Mouse (Mus musculus) C2C12 (cell line): ENCODE data around the gene Stk39. TPM values are rescaled to one million over a fixed set of nuclear protein-coding genes. Genes with fewer than 3 reads are reported as not detected.

Source experiments
- H3K27me3 ChIP-seq: one replicate; pipeline ENCODE4 v1.6.1; 2011; ENCODE audit not compliant: control insufficient read depth, insufficient read depth, insufficient read length
- H3K36me3 ChIP-seq: one replicate; pipeline ENCODE4 v1.6.1; 2011; ENCODE audit not compliant: control insufficient read depth, insufficient read depth
- H3K4me3 ChIP-seq: one replicate; pipeline ENCODE4 v1.5.1; 2011; ENCODE audit warnings: mild to moderate bottlenecking, control low read depth; ENCODE audit not compliant: poor library complexity, insufficient read depth, severe bottlenecking
- H3K79me2 ChIP-seq: one replicate; pipeline ENCODE4 v1.6.1; 2011; ENCODE audit not compliant: control insufficient read depth, insufficient read depth
- H3K79me3 ChIP-seq: one replicate; pipeline ENCODE4 v1.6.1; 2011; ENCODE audit warnings: low read depth, control low read depth
- H3ac ChIP-seq: one replicate; pipeline ENCODE3; 2011; ENCODE audit warnings: low read depth; ENCODE audit not compliant: control insufficient read depth, insufficient read length
- CEBPB ChIP-seq: IDR thresholded peaks from one replicate; pipeline ENCODE4 v1.6.1; 2011; ENCODE audit warnings: low read depth, mild to moderate bottlenecking, control low read depth, moderate library complexity
- CTCF ChIP-seq: IDR thresholded peaks from one replicate; pipeline ENCODE4 v1.5.1; 2011; ENCODE audit not compliant: control insufficient read depth, insufficient read depth, insufficient read length
- FOSL1 ChIP-seq: IDR thresholded peaks from one replicate; pipeline ENCODE4 v1.8.0; 2011; ENCODE audit warnings: mild to moderate bottlenecking, low read length; ENCODE audit not compliant: poor library complexity, insufficient read depth, severe bottlenecking
- MAX ChIP-seq: IDR thresholded peaks from one replicate; pipeline ENCODE4 v1.6.1; 2011; ENCODE audit warnings: mild to moderate bottlenecking, control low read depth
- MYOD1 ChIP-seq: IDR thresholded peaks from one replicate; pipeline ENCODE4 v1.6.1; 2011; ENCODE audit warnings: low read depth; ENCODE audit not compliant: control insufficient read depth, insufficient read length
- MYOG ChIP-seq: IDR thresholded peaks from one replicate; pipeline ENCODE4 v1.6.1; 2011; ENCODE audit not compliant: control insufficient read depth, insufficient read length; ENCODE audit errors: extremely low read depth
- USF1 ChIP-seq: IDR thresholded peaks from one replicate; pipeline ENCODE4 v1.6.1; 2011; ENCODE audit warnings: low read depth, mild to moderate bottlenecking, control low read depth, moderate library complexity
- polyA plus RNA-seq: library from polyadenylated mRNA; unstranded; fragments of >200 nt; fragmentation: generic; extraction: Trizol; gene quantifications from one replicate; pipeline ENCODE4 v1.2.1, GENCODE M21; 2012; ENCODE audit warnings: missing spikeins

Gene Stk39
- polyA plus RNA-seq, 1 experiment, result 11.3 TPM

DNA sequence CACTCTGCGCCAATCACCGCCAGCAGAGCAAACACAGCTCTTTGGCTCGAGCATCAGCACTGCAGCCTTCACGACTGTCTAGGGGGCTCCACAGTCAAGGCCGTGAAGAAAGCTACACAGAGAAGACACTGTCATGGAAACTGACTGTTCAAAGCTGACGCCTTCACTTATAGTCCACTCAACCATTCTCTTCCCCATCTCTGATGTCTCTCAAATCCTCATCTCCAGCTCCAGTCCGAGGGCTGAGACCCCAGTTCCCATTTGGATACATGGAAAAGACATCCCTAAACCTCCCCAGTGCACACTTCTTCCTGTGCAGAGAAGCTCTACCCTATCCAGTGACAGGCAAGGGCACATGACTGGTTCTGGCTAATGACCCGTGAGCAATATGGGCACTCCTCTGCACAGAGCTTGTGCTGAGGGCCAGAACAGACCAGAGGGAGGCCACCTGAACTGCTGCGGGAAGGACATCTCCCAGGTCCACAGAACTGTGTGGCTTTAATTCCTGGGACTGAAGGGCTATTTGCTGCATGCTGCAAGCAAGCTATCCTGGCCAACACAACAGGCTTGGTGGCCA is 38.2 kb downstream of the Stk39 start:
- H3K27me3 ChIP-seq, result no peaks in the 10 kb centered on the region
- no peak overlapping the region for H3K4me3 ChIP-seq
- no peak overlapping the region for H3ac ChIP-seq
- no peaks in the 10 kb centered on the region for H3K79me3 ChIP-seq
- H3K79me2 ChIP-seq, result no peaks in the 10 kb centered on the region
- TF ChIP-seq CEBPB (no peak), CTCF (no peak), MAX (no peak), MYOG (no peak), MYOD1 (no peak), FOSL1 (no peak), USF1 (no peak)
- H3K36me3 ChIP-seq, result no peaks in the 10 kb centered on the region

DNA sequence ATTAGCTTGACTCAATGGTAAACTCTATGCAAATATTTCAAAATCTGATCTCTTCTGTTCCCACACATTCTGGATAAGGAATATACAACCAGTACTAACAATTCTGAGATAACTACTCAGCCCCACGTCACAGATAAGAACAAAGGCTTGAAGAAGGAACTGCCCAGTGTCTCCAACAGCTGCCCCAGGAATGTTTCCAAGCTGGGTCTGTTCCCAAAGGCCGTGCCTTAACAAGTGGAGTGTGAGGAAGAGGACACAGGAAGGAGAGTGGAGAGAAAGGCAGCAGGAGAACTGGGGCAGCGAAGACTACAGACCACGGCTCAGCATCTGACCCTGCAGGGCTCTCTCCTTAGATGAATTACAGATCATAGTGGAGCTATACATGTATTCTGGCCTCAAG is 39.2 kb downstream of the Stk39 start:
- H3K4me3 ChIP-seq, result no peak overlapping the region
- TF ChIP-seq MAX (no peak), CTCF (no peak), MYOG (no peak), FOSL1 (no peak), USF1 (no peak), CEBPB (no peak), MYOD1 (no peak)
- no peaks in the 10 kb centered on the region for H3K79me3 ChIP-seq
- no peaks in the 10 kb centered on the region for H3K36me3 ChIP-seq
- H3K79me2 ChIP-seq, result no peaks in the 10 kb centered on the region
- no peak overlapping the region for H3ac ChIP-seq
- no peaks in the 10 kb centered on the region for H3K27me3 ChIP-seq

DNA sequence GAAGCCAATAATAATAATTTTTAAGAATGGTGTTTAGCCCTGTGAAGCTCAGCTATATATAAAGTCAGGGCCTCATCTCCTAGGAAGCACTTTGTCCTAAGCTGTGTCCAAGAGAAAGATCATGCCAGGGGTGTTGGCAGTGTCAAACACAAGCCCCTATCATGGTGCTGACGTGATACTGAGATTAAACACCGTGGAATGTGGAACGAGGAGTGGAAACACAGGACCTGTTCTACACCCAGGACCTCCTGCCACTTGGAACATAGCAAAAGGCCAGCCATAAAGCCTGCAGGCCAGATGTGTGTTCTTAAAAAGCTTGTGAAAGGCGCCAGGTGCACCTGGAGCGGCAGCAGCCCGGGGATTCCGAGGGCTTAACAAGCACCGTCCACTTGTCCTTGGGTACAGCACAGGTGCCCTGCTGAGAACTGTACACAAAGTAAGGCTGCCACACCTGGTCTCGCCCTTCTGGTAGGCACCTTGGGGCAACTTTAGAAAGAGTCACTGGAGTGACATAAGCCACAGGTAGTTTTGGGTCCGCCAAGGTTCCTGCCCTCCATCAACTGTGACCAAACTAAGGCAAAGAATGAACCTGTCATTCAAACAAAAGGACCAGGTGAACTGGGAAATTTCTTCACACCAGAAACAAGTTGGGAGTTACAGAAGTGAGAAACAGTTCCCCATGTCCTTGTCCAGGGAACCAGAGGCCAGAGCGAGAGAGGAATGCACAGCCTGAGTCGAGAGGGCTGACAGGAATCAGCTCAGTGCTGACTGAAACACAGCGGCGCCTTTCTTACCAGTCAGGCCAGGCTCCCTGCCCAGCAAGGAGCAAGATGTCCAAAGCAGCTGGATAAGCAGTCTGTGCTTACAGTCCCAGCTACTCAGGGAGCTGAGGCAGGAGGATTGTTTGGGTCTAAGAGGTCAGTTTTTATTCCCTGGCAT is 40.8 kb downstream of the Stk39 start:
- no peak overlapping the region for H3K4me3 ChIP-seq
- H3K79me2 ChIP-seq, result no peaks in the 10 kb centered on the region
- no peaks in the 10 kb centered on the region for H3K27me3 ChIP-seq
- H3ac ChIP-seq, result no peak overlapping the region
- H3K79me3 ChIP-seq, result no peaks in the 10 kb centered on the region
- no peaks in the 10 kb centered on the region for H3K36me3 ChIP-seq
- no peak for TF ChIP-seq MAX
- TF ChIP-seq MYOD1, result no peak
- TF ChIP-seq CTCF, result no peak
- no peak for TF ChIP-seq FOSL1
- no peak for TF ChIP-seq CEBPB
- TF ChIP-seq USF1, result no peak
- no peak for TF ChIP-seq MYOG

DNA sequence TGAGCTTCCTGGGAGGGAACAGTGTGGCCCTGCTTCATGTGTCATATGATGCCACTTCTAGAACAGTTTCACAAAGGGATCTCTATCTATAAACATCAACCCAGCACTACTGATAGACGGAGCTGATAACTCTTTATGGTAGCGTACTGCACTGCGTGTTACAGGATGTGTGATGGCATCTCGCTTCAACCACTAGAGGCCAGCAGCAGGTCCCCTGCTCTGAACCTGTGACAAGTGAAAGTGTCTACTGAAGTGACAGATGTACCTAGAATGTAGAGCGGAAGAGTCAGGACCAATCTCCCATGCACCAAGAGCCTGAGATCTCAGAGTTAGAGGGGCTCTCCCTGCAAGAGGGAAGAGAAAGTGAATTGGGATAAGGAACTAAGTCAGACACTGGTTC is 41.6 kb downstream of the Stk39 start:
- no peak overlapping the region for H3ac ChIP-seq
- TF ChIP-seq FOSL1, result no peak
- TF ChIP-seq MYOD1, result no peak
- no peak for TF ChIP-seq USF1
- no peak for TF ChIP-seq MYOG
- no peak for TF ChIP-seq MAX
- no peak for TF ChIP-seq CTCF
- no peak for TF ChIP-seq CEBPB
- no peaks in the 10 kb centered on the region for H3K36me3 ChIP-seq
- no peak overlapping the region for H3K4me3 ChIP-seq
- H3K27me3 ChIP-seq, result no peaks in the 10 kb centered on the region
- H3K79me2 ChIP-seq, result no peaks in the 10 kb centered on the region
- H3K79me3 ChIP-seq, result no peaks in the 10 kb centered on the region

DNA sequence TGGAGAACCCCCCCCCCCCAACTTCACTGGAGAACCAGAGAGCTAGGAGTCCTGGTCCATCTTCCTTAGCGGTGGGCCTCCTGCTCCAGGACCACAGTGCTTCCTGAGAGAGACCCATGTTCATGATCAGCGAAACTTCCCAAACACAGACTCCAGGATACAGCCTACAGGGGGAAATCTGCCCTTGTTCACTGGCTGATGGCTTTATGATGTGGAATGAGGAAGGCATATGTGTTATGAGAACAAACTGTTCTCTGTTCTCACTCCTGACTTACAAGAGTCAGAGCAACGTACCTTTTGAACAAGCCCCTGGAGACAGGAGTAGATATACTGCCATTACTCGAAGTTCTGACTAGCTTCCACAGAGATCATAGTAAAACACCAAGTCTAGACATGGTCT is 42.6 kb downstream of the Stk39 start:
- Histone ChIP-seq H3K36me3 (no peaks in the 10 kb centered on the region), H3K79me3 (peaks cover 1% of the 10 kb centered on the region), H3ac (no peak overlapping the region), H3K27me3 (no peaks in the 10 kb centered on the region), H3K79me2 (no peaks in the 10 kb centered on the region), H3K4me3 (no peak overlapping the region)
- TF ChIP-seq USF1 (no peak), MAX (no peak), MYOG (no peak), CEBPB (no peak), MYOD1 (no peak), FOSL1 (no peak), CTCF (no peak)
